Mouse (Mus musculus): ENCODE measurements around the gene Unc13d.
"Not testable (repeated sequence)": the region's sequence is repeated elsewhere in the genome, so short reads cannot be mapped to it uniquely, and the experiment has no call there.

The Unc13d gene

DNA sequence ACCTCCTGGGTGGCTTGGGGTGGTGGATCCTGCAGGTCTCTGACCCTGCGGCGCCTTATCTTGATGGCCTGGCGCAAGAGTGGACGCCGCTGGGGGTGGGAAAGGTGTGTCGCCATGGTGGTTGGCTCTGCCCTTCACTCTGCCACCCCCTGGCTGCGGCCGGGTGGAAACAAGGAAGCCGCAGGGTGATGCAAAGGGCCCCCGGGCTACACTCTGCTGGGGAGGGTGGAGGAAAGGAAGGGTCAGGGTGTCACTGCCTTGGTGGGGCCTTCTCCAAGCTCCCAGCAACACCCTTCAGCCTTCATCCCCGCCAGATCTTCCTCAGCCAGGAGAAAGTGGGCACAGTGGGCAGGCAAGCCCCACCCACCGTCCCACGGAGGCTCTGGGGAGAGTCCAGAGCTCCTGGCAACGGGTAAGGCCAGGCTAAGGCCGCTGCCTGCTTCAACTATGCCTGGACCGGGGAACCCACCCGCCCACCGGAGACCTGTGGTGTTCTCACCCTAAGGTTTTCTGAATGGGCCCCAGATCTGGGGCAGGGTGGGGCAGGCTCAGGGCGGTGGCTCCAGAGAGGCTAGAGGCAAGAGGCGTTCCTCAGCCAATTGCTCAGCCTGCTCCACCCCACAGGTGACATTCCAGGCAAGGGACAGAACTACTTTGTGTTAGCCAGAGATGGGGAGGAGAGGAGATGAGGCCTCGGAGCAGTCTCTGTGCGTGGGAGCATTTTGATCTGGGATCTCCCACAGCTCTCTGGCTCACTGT lies at the start of gene Unc13d:
Gene Unc13d (minus strand): TSS at position 516 of the 759 bp plus-strand sequence.
- no peak for DNase-seq (ENCODE audit: extremely low read depth, low read depth)

DNA sequence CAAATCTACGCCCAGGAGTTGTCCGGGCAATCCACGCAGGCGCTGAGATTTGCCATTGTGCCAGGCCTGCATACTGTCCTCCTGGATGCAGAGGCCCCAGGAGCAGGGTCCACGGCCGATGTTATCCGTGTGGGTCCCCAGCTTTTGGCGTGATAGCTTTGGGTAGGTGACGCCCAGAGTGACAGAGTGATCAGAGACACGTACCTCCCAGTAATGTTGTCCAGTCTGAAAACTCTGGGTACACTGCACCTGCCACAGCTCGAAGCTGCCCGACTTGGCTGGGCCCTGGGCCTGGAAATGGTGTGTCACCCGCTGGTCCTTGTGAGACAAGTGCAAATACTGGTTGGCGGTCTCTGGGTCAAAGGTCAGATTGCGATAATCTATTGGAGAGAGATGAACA lies 48.5 kb upstream of the Unc13d start:
- DNase-seq (ENCODE audit: extremely low read depth, low read depth) = no peak

DNA sequence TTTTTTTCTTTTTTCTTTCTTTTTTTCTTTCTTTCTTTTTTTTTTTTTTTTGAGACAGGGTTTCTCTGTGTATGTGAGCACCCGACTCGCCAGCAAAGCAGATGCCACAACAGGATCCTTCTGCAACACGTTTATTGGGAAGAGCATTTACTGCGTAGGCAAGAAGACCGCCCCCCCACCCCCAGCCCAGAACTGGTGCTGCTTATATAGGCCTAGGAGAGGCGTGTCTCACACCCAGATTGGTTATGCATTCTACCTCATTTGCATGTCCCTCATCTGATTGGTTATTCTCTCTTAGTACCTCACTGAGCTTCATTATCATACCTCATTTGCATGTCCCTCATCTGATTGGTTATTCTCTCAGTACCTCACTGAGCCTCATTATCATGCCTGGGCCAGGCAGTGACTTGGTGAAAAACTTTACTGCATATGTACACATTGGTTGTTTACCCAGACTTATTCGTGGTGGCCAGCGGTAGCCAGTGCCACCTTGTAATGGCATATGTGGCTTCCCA lies 44.0 kb upstream of the Unc13d start:
- not testable (repeated sequence) for DNase-seq (ENCODE audit: extremely low read depth, low read depth)

DNA sequence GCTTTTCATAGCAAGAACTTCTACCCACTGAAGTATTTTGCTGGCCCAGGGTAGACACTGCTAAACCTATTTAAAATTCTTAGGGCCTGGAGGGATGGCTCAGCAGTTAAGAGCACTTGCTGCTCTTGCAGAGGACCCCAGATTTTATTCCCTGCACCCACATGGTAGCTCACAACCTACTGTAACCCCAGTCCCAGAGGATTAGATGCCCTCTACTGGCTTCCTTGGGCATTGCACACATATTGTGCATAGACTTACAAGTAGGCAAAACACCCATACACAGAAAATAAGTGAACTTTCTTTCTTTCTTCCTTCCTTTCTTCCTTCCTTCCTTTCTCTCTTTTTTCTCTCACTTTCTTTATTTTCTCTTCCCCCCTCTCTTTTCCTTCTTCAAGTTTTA lies 40.1 kb upstream of the Unc13d start:
- no peak for DNase-seq (ENCODE audit: extremely low read depth, low read depth)

DNA sequence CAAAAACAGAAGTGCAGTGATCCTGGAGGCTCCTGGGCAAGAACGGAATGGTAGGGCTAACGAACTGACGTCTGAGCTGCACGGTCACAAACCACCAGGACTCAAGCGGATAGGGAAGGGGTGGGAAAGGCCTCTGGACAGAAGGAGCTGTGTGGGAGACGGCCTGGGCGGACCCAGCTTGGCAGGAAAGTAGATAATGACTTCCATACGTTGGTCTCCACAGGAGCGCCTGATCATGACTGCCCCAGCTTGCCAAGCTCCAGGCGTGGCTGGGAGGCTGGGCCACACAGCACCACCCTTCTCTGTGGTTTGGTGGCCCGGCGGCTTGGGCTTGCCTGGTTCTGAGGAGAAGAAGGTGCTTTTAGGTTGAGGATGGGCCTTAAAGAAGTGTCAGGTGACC lies 39.5 kb upstream of the Unc13d start:
- no peak for DNase-seq (ENCODE audit: extremely low read depth, low read depth)

DNA sequence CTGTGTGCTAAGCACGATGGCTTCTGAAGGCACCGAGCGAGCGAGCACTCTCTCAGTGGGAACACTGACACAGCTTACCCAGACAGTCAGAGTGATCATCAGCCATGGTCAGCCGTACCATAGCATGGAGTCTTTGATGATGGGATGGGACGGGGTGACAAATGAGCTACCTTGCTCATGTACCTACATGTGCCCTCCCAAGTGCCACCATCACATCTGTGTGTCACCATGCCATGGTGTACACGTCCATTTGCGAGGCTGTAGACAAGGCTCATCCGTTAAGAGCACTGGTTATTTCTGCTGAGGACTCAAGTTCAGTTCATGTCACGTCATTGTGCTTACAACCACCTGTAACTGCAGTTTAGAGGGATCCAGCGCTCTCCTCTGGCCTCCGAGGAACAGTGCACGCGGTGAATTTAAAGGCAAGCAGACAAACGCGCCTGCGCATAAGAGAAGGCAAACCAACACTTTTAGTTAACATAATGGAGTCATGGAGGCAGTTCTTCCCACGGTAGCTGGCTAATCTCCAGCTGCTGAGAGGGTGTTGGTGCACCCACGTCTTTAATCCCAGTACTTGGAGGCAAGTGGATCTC lies 33.9 kb upstream of the Unc13d start:
- no peak for DNase-seq (ENCODE audit: extremely low read depth, low read depth)

DNA sequence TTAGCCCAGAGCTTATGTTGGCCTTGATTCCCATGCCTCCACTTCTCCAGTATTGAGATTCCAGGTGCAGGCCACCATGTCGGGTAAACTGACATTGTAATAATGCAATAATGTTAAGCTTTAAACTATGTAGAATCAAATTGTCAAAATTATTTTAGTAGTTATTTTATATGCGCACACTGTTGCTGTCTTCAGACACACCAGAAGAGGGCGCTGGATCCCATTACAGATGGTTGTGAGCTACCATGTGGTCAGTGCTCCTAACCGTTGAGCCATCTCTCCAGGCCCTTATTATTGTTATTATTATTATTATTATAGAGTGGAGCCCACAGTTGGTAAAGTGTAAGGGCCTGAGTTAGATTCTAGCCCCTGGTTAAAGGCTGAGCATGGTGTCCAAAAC lies 33.3 kb upstream of the Unc13d start:
- DNase-seq (ENCODE audit: extremely low read depth, low read depth) = no peak

DNA sequence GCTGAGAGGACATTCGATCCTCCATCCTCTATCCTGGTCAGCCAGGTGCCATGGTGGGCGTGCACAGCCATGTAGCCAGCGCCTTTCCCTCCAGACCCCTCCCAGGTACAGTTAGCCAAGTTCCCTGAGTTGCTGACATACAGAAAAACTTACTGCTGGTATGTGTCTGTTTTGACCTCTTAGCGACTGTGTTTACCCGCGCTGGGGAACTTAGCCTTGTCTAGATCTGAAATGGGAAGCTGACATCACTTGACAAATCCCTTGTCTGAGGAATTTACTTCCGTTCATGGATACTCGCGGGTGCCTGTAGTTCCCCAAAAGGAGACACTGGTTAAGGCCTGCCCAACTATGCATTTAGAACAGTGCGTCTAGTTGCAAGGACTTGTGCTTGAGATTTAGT lies 32.8 kb upstream of the Unc13d start:
- no peak for DNase-seq (ENCODE audit: extremely low read depth, low read depth)

DNA sequence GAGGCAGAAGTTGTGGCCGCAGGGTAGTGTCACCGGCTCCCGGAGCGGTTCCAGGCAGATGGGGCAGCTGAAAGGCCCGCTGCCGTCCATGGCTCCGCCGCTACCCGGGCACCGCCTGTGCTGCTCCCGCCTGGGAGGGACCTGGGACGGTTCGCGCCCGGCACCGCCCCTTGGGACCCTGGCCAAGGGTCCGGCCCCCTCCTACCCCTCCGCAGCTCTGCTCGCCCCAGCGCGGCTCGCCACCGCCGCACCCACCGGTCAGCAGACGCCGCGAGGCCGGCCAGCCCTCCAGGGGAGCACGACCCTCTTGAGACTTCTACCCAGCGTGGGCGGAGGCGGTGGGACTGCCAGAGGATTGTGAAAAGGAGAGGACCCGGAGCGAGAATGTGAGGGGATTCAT lies 32.4 kb upstream of the Unc13d start:
- DNase-seq (ENCODE audit: extremely low read depth, low read depth) = no peak

DNA sequence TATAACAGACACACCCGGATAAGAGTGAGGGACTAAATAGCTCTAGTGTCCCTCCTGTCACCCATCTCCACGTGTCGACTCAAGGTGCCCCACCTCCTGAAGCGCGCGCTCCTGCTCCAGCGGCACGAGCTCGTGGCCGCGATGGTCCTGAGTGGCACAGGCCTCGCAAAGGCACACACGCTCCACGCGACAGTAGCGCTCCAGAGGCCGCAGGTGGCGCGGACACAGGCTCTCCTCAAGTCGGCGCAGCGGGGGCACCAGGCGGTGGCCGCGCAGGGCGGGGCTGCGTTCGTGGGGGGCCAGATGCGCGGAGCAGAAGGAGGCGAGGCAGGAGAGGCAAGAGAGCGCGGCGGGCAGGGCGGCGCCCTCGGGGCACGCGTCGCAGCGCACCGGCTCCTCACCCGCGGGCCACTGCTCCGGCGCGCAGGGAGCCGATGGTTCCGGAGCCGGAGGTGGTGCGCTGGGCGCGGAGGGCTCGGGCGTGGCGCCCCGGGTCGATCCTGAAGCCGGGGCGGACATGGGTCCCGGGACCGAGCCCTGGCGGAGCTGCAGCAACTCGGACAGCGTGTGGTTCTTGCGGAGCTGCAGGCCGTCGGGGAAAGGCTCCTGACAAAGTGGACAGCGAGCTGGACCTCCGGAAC lies 31.8 kb upstream of the Unc13d start:
- no peak for DNase-seq (ENCODE audit: extremely low read depth, low read depth)

DNA sequence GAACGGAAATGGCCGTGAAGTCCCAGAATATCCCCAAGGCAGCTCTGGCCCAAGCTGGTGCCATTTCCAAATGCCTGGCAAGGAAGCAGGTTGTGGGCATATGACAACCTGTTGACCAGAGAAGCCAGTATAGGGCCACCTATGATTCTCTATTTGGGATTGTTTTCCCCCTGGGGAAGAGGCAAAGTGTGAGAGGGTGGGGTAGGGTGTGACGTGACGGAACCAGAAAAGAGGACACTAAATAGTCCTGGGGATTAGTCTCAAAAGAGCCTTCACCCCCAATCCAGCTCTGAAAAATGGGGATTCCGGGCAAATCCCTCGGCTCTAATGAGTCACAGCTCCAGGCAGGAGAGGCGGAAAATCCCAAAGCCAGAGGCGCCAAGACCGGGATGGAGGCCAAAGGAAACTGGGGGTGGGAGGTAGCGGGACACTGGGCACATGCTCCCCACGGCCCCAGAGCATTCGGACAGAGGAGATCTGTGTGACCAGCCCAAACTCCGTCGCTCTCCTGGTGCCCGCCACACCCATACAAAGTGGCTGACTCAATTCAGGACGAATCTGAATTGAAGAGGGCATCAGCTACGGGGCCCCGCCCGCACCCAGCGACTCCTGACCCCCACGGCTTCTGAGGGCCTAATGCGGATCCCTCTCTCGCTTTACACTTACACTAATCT lies 30.8 kb upstream of the Unc13d start:
- no peak for DNase-seq (ENCODE audit: extremely low read depth, low read depth)

DNA sequence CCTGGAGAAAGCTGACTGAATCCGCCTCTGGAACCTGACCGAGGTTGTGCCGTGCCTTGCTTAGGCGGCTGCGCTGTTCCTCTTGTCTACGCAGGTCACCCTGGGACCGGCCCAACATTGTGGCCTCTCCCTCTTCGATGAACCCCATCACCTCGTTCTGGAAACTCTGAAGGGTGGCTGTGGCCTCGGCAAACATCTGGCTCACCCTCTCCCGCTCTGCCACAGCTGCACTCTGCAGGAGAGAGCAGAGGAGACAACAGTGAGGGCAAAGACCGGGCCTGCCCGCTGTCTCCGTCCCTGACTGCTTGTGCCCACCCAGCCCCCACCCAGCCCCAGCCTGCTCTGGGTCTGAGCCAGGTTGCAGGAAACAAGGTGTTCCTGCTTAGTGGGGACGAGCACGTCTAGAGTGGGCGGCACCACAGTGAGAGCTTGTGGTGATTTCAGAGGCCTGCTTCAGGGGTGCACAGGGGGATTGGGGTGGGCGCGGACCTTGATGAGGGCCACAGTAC lies 30.1 kb upstream of the Unc13d start:
- DNase-seq (ENCODE audit: extremely low read depth, low read depth) = no peak

DNA sequence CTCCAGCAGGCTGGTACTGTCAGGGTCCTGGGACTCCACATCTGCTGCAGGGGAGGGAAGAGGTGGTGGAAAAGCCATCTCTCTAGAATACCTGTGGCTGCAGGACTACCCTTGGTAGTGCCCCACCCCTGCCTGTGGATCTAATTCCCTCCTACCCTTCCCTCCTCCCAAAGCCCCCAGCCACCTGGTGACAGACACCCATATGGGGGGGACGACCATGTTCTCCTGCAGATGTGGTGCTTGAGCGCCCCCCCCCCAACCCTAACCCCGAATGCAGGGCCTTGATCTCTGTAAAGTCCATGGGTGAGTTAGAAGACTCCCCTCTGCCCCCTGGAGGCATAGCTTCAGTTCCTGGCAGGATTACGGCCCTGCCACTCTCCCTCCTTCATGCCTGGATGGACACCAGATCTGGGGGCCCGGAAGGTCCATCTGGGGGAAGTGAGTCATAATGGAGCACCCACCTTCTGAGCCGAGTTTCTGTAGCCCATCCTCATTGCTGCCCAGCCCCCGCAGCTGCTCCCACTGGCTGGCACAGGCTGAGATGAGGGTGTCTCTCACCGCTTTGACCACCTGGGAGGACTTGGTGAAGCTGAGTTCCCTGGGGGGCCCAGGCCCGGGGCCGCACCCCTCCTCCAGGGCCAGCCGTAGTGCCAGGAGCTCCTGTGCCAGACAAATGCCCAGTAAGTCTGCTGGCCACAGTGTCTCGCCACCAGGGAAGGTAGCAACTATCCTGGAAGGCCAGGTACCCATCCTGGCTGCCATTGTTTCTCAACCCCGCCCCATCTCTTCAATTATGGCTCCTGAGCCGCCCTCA lies 29.4 kb upstream of the Unc13d start:
- no peak for DNase-seq (ENCODE audit: extremely low read depth, low read depth)

DNA sequence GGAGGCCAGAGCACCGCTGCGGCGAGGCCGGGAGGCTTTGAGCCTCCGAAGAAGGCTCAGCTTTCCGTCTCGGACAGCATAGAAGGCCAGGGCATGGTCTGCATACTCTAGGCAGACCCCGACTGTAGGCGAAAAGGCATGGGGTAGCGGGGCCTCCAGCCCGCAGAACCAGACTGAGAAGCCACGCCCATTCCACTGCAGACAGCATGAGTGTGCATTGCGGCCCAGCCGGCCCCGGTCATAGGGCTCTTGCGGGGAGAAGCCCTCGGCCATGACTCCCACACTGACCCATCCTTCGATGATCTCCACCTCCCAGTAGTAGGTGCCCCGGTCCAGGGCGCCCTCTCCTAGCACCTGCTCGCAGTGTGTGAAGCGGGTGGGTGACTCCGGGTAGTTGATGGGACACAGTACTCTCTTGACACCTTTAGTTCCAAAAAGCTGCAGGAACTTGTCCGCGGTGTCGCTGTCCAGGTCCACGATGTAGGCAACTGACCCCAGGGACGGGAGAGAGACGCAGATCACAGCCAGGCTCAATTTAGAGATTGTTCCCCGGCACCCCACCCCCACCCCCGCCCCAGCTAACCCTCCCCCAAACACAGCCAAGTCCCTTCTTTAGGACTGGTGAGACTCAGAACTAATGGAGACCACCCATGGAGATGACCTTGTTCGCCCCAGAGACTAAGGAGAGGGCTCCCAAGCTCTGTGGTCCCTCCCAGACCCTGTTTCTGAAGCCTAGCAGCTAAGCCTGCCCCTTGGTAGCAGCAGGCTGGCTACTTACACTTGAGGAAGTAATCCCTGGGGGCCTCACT lies 28.6 kb upstream of the Unc13d start:
- DNase-seq (ENCODE audit: extremely low read depth, low read depth) = no peak

DNA sequence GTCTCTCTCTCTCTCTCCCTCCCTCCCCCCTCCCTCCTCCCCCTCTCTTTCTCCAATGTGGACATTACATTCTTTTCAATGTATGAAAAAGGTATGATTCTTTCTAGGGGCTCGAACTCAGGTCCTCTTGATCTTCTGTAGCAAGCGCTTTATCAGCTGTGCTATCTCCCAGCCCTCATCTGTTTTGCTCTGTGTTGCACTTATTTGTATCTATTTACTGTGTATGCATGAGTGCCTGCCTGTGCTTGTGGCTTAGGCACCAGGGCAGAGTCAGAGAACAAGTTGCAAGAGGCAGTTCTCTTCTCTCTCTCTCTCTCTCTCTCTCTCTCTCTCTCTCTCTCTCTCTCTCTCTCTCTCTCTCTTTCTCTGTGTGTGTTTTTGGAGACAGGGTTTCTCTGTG lies 27.3 kb upstream of the Unc13d start:
- DNase-seq (ENCODE audit: extremely low read depth, low read depth) = no peak

DNA sequence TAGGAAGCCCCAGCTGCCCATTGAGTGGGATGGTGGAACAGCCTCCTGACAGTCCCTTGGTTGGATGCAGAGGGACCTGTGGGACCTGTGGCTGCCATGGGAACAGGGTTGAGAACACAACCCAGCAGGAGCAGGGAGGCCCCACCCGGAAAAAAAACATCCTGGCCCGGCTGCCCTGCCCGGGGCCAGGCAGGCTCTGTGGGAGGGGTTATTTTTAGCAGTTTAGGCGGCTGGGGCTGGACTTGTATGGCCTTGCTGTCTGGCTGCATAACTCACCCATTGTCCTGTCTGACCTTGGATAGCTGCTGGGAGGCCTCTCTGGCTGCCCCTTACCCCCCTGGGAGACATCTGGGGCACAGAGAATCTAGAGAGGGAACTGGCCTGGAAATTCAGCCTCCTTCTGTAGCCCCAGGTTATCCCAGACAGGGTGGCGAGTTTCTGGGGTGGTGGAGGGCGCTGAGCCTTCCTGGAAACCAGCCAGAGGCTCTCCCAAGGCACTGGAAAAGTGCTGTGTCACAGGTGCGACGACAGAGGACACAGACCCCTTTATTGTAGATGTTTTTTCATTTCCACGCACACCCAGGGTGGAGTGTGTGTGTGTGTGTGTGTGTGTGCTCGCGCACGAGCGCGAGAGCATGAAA lies 26.4 kb upstream of the Unc13d start:
- no peak for DNase-seq (ENCODE audit: extremely low read depth, low read depth)

DNA sequence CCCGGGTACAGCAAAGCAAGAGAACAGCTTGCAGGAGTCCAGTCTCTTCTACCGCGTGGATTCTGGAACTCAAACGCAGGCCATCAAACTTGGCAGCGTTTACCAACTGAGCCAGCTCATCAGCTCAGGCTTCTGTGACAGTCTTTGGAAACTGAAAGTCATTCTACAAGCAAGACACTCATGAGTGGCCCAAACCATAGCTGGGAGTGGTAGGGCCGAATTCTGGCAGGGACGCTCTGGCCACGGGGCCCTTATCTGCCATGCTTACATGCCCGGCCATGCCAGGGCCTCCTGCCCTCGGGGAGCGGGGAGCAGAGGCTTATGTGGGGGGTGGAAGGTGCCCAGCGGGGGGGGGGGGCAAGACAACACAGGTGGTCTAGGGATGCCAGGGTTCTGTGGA lies 25.8 kb upstream of the Unc13d start:
- DNase-seq (ENCODE audit: extremely low read depth, low read depth) = no peak

DNA sequence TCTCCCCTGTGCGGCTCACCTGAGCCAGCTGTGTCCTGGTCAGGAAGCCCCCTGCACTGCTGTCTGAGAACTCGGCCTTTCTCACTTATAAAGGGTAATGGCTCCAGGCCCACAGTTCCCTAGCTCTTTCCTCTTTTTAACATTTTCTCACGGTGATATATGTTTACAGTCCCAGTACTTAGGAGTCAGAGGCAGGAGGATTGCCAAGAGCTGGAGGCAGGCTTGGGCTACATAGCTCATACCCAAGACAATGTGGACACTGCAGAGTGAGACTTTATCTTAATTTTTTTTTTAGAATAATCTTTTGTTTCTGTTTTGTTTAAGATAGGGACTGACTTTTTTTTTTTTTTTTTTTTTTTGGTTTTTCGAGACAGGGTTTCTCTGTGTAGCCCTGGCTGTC lies 24.7 kb upstream of the Unc13d start:
- no peak for DNase-seq (ENCODE audit: extremely low read depth, low read depth)

DNA sequence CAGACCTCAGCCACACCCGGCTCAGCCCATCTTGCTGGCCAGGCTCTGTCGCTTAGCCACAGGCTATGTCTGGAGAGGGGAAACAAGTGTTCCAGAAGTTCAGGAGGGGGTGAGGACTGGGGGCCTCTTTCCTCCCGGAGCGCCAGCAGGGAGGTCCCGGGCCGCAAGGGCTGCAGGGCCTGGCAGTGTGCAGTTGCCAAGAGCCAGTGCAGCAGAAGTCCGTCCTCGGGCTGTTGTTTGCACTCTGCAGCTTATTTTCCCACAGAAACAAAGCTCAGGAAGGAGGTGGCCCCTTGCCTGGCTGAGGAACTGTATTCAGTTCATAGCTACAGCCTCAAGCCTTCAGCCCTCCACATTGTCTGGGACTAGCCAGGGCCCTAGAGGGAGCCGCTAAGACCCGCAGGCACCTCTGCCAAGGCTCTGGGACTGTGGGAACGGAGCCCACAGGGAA lies 24.2 kb upstream of the Unc13d start:
- DNase-seq (ENCODE audit: extremely low read depth, low read depth) = no peak

DNA sequence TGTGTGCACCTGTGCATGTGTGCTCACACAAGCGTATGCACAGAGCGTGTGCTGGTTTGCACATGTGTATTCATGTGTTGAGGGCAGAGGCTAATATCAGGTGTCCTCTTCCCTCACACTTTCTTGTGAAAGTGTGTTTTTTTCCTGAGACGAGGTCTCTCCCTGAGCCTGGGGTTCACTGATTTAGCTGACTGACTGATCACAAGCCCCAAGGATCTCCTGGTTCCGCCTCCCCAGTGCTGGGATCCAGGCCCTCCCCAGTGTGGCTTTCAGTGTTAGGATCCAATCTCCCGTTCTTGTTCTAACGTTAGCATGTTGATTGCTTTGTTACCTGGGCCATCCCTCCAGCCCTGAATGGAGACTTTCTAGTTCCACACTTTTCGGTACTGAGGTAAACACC lies 23.1 kb upstream of the Unc13d start:
- no peak for DNase-seq (ENCODE audit: extremely low read depth, low read depth)
